Mouse (Mus musculus) layer of hippocampus, postnatal 36 days (tissue): ENCODE measurements around the gene Ptbp1. TPM values are rescaled to one million over a fixed set of nuclear protein-coding genes. Genes with fewer than 3 reads are reported as not detected.
A peak's percentile ranks its signal among the peaks of the same experiment; 100 is the strongest.

Experiments used
- DNase-seq, 2 experiments: peaks; one replicate each; pipeline ENCODE4 v3.0.0; 2022
- total RNA-seq, 2 experiments: library from RNA; stranded (reverse); gene quantifications; 2 replicates each; pipeline ENCODE4 v1.2.3; 2021

The Ptbp1 gene
- total RNA-seq = 10 to 100 TPM; 43.1 to 52.6 TPM

DNA sequence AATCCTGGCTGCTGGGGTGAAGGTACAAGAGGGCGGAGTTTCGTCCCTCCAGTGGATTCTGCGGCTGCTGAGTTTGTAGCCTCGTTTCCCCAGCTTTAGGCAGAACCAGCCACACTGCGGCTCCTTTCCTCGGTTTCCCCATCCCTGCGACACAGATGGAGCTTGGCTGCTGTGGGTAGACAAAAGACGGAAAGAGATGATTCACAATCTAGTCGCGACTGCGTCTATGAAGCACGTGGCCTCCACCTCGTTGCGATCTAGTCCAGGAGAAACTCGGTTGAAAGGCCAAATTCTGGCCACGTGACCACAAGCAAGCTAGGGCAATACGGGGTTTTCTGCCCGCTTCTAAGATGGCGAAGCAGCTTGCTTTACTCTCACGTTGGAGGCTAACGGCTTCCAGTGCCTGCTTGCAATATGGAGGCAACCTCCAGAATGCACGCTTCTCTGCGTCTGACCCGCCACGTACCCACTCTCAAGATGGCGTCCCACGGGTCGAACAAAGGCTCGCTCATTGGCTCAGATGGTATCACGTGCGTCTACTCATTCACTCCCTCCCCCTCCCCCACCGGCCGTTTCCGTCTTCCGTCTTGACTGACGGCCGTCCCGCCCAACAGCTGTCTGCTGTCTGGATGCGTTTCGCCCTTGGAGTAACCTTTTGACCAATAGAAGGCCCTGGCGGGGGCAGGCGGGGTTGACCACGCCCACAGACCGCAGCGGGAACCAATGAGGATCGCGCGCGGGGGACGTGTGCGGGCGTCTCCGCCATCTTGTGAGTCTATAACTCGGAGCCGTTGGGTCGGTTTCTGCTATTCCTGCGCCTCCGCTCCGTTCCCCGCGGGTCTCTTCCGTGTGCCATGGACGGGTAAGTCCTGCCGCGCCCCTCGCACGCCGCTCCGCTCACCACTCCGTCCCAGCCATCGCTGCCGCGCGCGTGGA, at the start of gene Ptbp1:
Gene Ptbp1 (plus strand): TSS at position 568 of the 936 bp plus-strand sequence.
- peak; percentile 98 to 99 for DNase-seq

DNA sequence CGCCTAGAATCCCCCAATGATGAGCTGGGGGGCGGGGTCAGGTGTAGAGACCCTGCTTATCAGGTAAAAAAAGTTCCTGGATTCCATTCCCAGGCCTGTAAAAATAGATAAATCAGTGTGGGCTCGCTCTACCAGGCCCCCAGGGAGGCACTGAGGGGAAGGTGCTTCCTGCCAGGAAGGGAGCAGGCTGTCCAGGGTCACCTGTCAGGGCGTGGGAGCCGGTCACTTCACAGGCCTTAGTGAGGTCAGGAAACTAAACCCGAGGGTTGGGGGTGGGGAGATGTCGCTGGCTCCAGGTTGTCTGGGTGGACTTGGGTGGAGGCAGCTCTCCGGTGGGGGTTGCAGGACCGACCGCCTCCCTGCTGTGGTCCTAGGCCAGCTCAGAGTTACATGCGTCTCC, 48.6 kb upstream of the Ptbp1 start:
- DNase-seq = no peak

DNA sequence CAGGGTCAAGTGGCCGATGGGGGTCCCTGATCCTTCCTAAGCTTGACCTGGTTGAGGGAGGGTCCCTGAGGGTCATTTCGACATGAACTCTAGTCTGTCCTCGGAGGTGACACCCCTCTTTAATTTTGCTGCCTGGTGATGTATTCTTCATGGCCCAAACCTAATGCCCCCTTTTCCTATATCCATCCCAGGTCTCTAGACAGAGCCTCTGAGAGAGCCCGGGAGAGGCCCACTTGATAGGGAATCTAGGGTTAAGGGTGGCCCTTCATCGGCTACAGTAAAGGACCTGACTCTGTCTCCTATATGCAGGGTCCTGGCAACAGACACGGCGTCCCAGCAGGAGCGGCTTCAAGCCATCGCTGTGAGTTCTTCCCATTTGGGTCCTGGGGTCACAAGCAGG, 47.9 kb upstream of the Ptbp1 start:
- DNase-seq = no peak

DNA sequence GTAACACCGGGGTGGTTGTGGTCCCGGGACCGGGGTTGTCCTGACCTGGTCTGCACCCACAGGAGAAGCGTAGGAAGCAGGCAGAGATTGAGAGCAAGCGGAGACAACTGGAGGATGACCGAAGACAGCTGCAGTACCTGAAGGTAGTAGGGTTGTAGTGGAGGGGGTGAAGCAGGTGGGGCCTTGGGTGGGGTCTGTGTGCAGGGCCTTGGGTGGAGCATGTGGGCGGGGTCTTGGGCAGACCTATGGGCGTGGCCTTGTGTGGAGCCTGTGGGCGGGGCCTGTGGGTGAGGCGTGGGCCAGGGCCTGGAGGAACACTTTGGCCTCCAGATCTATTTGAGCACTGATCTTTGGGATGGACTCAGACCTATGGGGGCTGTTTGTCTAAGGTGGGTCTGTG, 47.3 kb upstream of the Ptbp1 start:
- no peak for DNase-seq

GRCm38 (mm10) chr10:79807826-79808225, 46.4 kb upstream of the Ptbp1 start:
- DNase-seq = no peak

GRCm38 (mm10) chr10:79808728-79809127, 45.5 kb upstream of the Ptbp1 start:
- DNase-seq = no peak

DNA sequence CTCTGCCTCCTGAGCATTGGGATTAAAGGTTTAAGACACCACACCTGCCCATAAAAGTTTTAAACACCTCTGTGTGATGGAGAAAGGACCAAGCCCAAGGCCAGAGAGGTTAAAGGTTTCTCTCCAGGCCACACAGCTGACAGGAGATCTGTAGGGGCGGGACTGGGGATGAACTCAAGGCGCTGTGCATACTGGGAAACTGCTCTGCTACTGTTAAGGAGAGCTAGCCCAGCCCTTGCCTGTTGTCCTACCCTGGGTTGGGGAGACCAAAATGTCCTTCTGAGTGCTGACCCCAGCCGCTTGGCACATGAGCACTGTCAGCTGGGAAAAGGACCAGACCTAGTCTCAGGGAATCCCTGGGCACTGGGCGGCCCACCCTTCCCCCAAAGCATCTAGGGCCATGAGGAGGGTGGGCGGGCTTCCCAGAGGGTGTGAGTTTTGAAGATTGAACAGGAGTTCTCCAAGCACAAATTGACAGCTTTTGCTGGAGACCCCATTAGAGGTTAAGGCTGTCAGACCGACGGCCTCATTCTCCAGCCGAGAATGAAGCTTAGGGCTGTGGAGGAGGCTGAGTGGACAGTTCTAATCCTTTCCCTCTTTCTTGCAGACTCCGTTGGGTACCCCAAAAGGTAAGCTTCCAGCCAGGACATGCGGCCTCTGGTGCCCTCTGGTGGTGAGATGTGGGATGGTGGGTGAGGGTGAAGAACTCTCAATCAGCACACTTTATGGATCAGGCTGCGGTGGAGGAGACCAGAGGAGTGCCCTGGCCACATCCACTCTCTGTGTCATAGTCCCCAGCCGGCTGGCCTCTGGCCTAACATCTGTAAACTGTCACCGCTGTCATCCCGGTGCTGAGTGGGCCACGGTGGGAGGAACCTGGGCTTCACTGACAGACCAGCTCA, 42.2 kb upstream of the Ptbp1 start:
- peak; percentile 83 to 89 for DNase-seq

DNA sequence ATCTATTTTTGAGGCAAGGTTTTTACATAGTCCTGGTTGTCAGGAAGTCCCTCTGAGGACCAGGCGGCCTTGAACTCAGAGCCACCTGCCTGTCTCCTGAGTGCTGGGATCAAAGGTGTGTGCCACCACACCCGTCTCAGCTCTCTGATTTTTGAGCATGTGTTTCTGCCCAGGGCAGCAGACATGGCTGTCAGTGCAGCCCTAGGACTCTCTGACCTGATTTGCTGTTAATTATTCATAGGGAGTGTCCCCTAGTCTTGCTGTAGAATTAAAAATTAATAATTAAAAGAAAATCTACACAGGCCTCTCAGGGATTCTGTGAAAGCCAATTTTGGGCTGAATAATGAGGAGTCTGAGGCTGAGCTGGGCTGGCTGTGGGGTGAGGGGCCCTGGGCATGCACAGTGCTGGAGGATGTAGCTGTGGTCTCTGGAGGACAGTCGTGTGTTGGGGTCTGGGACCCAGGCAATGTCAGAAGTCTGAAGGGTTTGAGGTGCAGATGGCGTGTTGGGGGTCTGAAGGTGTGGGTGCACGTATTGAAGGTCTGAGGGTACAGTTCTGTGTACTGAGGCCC, 39.9 kb upstream of the Ptbp1 start:
- DNase-seq = no peak

GRCm38 (mm10) chr10:79815671-79816494, 38.3 kb upstream of the Ptbp1 start:
- no peak for DNase-seq

DNA sequence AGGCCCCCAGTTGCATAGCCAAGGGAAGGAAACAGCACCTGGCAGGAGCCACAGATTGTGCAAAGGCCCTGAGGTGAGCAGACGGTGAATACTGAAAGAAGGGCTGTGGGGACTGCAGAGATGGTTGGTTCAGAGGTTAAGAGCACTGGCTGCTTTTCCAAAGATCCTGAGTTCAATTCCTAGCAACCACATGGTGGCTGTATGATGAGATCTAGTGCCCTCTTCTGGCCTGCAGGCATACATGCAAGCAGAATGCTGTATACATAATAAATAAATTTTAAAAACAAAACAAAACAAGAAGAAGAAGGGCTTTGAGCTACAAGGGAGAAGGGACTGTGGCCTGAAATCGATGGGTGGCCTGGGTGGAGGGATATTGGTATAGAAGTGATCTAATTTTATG, 37.1 kb upstream of the Ptbp1 start:
- no peak for DNase-seq

GRCm38 (mm10) chr10:79818225-79818624, 36.0 kb upstream of the Ptbp1 start:
- no peak for DNase-seq

DNA sequence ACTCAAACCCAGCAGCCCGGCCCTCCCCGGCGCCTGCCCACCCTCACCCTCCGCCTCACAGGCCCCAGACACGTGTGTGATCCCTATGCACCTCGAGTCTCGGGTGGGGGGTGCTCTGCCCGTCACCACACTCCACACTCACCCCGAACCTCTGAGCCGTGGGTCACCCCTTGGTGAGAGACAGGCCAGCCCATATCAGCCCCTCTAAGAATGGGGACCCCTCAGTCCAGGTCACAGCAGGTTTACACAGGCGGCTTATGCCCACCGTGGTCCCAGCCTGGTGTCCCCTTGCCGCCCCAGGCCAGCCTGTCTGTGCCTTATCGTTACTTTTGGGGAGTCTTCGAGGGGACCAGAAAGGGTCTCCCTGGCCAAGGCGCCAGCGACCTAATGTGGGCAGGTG, 34.6 kb upstream of the Ptbp1 start:
- DNase-seq = no peak

DNA sequence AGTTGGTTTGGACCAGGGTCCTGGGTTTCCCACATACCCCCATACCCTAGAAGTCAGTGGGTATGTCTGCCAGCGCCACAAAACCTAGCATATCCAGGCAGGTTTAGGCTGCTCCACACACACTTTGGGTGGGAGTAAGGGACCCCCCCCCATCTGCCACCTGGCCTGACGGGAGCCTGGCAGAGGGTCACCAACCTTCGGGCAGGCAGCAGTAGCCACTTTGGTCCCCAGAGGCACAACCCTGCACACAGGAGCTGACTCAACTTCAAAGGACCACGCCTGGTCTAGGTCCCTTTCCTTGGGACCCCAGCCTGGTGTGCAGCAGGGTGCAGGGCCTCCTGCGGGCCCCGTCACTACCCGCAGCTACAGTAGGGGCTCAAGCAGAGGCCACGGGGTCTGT, 34.0 kb upstream of the Ptbp1 start:
- DNase-seq = no peak

DNA sequence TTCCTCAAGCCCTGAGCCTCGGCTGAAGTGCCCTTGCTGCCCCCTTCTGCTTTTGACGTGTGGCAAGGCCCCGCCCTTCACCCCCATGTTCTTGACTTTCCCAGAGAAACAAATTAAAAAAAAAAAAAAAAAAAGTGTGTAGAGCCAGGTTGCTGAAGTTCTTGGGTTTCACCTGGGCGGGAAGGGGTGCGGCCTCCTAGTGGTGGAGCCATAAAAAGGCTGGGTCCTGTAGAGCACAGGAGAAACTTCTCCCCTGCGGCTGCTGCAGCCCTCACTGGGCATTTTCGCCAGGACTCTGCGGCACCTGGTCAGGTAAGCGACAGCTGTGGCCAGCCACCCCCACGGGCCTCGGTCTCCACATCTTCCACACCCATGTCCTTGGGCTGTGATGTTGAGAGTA, 33.4 kb upstream of the Ptbp1 start, which contains the start of gene Misp:
Gene Misp (plus strand): TSS at position 208 of the 400 bp plus-strand sequence.
- DNase-seq = no peak

DNA sequence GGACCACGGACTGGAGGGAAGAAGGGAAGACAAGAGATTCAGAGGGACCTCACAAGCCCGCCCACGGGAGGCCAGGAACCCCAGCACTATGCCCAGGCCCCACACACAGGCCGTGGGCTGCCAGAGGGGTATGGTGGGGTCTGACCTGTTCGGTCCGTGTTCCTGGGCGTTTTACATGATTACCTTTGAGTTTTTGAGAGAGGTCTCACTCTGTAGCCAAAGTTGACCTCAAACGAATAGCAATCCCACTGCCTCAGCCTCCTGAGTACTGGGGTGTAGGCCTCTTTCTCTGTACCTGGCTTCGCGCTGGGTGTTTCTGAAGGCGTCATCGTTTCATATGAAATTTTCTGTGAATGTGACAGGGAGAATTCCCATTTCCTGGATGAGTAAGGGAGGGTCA, 32.5 kb upstream of the Ptbp1 start:
- DNase-seq = no peak

DNA sequence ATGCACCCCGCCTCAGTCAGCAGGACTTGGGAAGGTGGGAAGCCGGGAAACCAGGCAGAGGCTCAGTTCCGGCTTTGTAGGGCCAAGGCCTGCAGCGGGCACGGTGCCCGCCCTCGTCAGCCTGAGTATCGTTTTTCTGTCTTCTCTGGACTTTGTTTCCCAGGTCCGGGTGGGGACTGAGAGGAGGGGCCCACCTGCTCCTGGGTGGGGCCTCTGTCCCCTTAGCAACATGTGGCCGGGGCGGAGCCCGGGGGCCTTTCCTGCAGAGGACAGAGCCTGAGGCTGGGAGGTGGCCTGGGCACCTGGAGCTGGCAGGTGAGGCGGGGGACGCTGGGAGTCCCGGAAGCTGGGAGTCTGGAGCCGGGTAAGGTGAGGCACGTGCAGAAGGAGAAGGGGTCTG, 31.9 kb upstream of the Ptbp1 start:
- no peak for DNase-seq

DNA sequence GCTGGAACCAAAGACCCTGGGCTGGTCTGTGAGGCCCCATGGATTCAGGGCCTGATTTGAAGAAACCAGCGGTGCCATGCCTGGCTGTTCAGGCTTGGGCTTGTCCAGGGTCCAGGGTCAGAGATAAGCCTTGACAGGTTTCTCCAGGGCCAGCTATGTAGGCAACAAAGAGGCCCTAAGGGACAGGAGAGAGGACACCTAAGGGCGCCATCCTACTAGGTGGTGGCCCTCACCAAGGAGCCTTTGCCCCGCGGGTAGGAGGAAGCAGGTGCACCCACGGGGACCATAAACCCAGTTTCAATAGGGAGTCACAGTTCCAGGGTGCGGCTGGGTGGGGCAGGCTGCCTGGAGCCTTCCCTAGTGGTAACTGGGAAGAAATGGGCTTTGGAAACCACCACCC, 31.2 kb upstream of the Ptbp1 start:
- DNase-seq = no peak

DNA sequence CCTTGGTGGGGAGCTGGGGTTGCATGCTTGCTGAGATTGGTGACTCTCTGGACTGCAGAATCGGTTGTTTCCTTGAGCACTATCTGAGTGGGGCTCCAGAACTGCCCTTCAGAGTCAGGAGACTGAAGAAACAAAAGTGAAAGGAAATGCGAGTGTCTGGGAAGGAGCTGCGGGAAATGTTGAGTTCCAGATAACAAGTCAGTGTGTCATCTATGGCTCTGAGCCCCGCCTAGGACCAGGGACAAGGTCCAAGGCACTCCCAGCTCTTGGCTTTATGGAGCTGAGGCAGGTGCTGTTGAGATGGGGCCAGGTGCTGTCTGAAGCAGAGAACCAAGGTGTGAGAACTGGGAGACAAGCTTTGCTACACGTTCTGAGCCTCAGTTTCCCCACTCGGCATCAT, 29.8 kb upstream of the Ptbp1 start:
- DNase-seq = no peak

- no peak for DNase-seq
These were observed 22.6 kb upstream of the Ptbp1 start for GRCm38 (mm10) chr10:79831583-79831982.

DNA sequence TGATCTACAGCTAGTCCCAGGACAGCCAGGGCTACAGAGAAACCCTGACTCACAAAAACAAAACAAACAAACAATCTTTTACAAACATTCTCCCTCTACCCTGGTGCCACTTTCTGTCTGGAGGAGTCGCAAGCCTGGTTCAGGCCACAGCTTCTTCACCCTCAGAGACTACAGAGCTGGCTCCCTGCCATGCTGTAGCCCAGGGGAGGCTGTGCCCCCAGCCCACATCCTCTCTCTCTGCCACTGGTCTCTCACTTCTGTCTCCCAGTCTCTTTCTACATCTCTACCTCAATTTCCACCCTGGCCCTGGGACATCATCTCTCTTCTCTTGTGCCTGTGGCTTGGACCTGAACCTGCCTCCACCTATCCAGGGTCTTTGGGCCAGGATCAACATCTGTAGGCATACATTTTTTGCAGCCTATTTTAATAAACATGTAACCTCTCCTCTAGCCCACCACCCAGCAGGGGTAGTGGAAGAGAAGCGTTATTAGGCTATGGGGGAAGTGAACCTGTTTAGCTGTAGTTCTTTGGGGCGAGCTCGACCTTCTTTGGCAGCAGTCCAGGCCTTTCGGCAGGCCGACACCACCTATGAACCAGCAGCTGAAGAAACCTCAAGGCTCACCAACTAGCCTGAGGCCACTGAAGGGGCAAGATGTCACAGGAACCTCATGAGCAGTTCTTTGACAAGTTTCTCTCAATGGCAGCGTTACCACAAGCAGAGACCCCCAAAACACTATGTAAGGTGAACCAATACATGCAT, 22.0 kb upstream of the Ptbp1 start:
- no peak for DNase-seq

GRCm38 (mm10) chr10:79832786-79833181, 21.4 kb upstream of the Ptbp1 start:
- DNase-seq = no peak
